Mouse (Mus musculus) heart, embryonic 16.5 days (tissue): ENCODE data around the gene Satb2. TPM values are rescaled to one million over a fixed set of nuclear protein-coding genes. Genes with fewer than 3 reads are reported as not detected.
A peak's percentile ranks its signal among the peaks of the same experiment; 100 is the strongest.

Experiments
- ATAC-seq: fragments of 200-750 bp; cut with Nextera tagmentation; replicated peaks from 2 replicates; pipeline ENCODE4 v1.8.0; 2017; ENCODE audit warnings: moderate number of reproducible peaks; ENCODE audit not compliant: insufficient read depth, low FRiP score; ENCODE audit errors: extremely low read depth
- H3K27ac ChIP-seq: fragments of 300-500 bp; sonication (generic); 2 replicates; pipeline ENCODE4 v1.5.1; 2014; ENCODE audit warnings: mild to moderate bottlenecking, low read length, control low read depth, moderate library complexity
- H3K27me3 ChIP-seq: fragments of 300-500 bp; sonication (generic); 2 replicates; pipeline ENCODE4 v1.6.1; 2014; ENCODE audit warnings: low read length, mixed read lengths; ENCODE audit not compliant: control insufficient read depth, insufficient read depth
- H3K36me3 ChIP-seq: fragments of 300-500 bp; sonication (generic); 2 replicates; pipeline ENCODE4 v1.6.1; 2014; ENCODE audit not compliant: control insufficient read depth, insufficient read depth
- H3K4me1 ChIP-seq: fragments of 300-500 bp; sonication (generic); 2 replicates; pipeline ENCODE4 v1.6.1; 2014; ENCODE audit warnings: low read length, mixed read lengths; ENCODE audit not compliant: control insufficient read depth, insufficient read depth
- H3K4me2 ChIP-seq: fragments of 300-500 bp; sonication (generic); 2 replicates; pipeline ENCODE4 v1.6.1; 2014; ENCODE audit warnings: low read depth, mild to moderate bottlenecking, control low read depth, low read length
- H3K4me3 ChIP-seq: fragments of 300-500 bp; sonication (generic); 2 replicates; pipeline ENCODE4 v1.5.1; 2014; ENCODE audit warnings: mild to moderate bottlenecking, control low read depth, low read length
- H3K9ac ChIP-seq: fragments of 300-500 bp; sonication (generic); 2 replicates; pipeline ENCODE4 v1.6.1; 2014; ENCODE audit warnings: low read length, control low read depth
- H3K9me3 ChIP-seq: fragments of 300-500 bp; sonication (generic); replicated peaks from 2 replicates; pipeline ENCODE4 v1.6.1; 2016; ENCODE audit warnings: low read length; ENCODE audit not compliant: control insufficient read depth
- WGBS: fragments of 180-500 bp; shearing (Covaris S2); extraction: QIAGEN DNeasy Blood & Tissue Kit; methylation state at CpG from one replicate; pipeline ENCODE4 v1.1.7; 2014; 5-methylcytosine and 5-hydroxymethylcytosine counted together
- polyA plus RNA-seq: library from polyadenylated mRNA; unstranded; fragments of >200 nt; fragmentation: Nextera tagmentation; extraction: Ambion mirVana; gene quantifications from 2 replicates; pipeline ENCODE4 v1.2.1, GENCODE M21; 2015

Gene Satb2
- polyA plus RNA-seq, 1 experiment from 2014 or later: 0.26 TPM

GRCm38 (mm10) chr1:56976044-56976824 is 2.2 kb downstream of the Satb2 start:
- WGBS: 4% methylated on average over 25 of the region's 25 CpGs
- peaks cover 6% of the 10 kb centered on the region for H3K4me1 ChIP-seq
- H3K4me3 ChIP-seq: no peak overlapping the region
- H3K9me3 ChIP-seq: no peaks in the 10 kb centered on the region
- no peak overlapping the region for H3K9ac ChIP-seq
- H3K4me2 ChIP-seq: no peak overlapping the region
- no peak overlapping the region for H3K27ac ChIP-seq
- peaks cover 53% of the 10 kb centered on the region for H3K27me3 ChIP-seq
- ATAC-seq: no peak
- H3K36me3 ChIP-seq: no peaks in the 10 kb centered on the region

GRCm38 (mm10) chr1:56975546-56975945 is 2.9 kb downstream of the Satb2 start:
- Histone ChIP-seq H3K27me3 (peaks cover 56% of the 10 kb centered on the region), H3K36me3 (no peaks in the 10 kb centered on the region), H3K27ac (no peak overlapping the region), H3K4me1 (peaks cover 13% of the 10 kb centered on the region), H3K4me2 (no peak overlapping the region), H3K9me3 (no peaks in the 10 kb centered on the region), H3K4me3 (no peak overlapping the region), H3K9ac (no peak overlapping the region)
- WGBS: 9% methylated on average over 12 of the region's 12 CpGs
- ATAC-seq: no peak

GRCm38 (mm10) chr1:56974187-56974586 is 4.3 kb downstream of the Satb2 start:
- H3K9me3 ChIP-seq: no peaks in the 10 kb centered on the region
- WGBS: 10% methylated on average over 14 of the region's 14 CpGs
- H3K36me3 ChIP-seq: no peaks in the 10 kb centered on the region
- no peak for ATAC-seq
- H3K4me2 ChIP-seq: no peak overlapping the region
- no peak overlapping the region for H3K9ac ChIP-seq
- H3K4me1 ChIP-seq: peaks cover 16% of the 10 kb centered on the region
- H3K27ac ChIP-seq: no peak overlapping the region
- H3K4me3 ChIP-seq: no peak overlapping the region
- H3K27me3 ChIP-seq: peaks cover 53% of the 10 kb centered on the region

GRCm38 (mm10) chr1:56973593-56973950 is 4.9 kb downstream of the Satb2 start:
- no peaks in the 10 kb centered on the region for H3K36me3 ChIP-seq
- under 1% methylated on average over 16 of the region's 16 CpGs for WGBS
- peaks cover 58% of the 10 kb centered on the region for H3K27me3 ChIP-seq
- no peak for ATAC-seq
- peaks cover 16% of the 10 kb centered on the region for H3K4me1 ChIP-seq
- H3K9ac ChIP-seq: peak overlapping the region; percentile 74
- H3K9me3 ChIP-seq: no peaks in the 10 kb centered on the region
- no peak overlapping the region for H3K27ac ChIP-seq
- peak overlapping the region; percentile 100 for H3K4me2 ChIP-seq
- H3K4me3 ChIP-seq: peak overlapping the region; percentile 86

- ATAC-seq: peak; percentile 76
- Histone ChIP-seq H3K9ac (peak overlapping the region; percentile 74), H3K36me3 (no peaks in the 10 kb centered on the region), H3K9me3 (no peaks in the 10 kb centered on the region), H3K27me3 (peaks cover 59% of the 10 kb centered on the region), H3K27ac (peak overlapping the region; percentile 58), H3K4me2 (peak overlapping the region; percentile 100), H3K4me3 (peak overlapping the region; percentile 86), H3K4me1 (peaks cover 16% of the 10 kb centered on the region)
- under 1% methylated on average over 47 of the region's 47 CpGs for WGBS
These were observed 5.4 kb downstream of the Satb2 start for GRCm38 (mm10) chr1:56972950-56973592.

GRCm38 (mm10) chr1:56972251-56972949 is 6.0 kb downstream of the Satb2 start:
- Histone ChIP-seq H3K36me3 (no peaks in the 10 kb centered on the region), H3K4me2 (peak overlapping the region; percentile 100), H3K9me3 (no peaks in the 10 kb centered on the region), H3K4me3 (peak overlapping the region; percentile 86), H3K9ac (peak overlapping the region; percentile 74), H3K4me1 (peaks cover 16% of the 10 kb centered on the region), H3K27ac (peak overlapping the region; percentile 58), H3K27me3 (peaks cover 59% of the 10 kb centered on the region)
- under 1% methylated on average over 70 of the region's 83 CpGs for WGBS
- peak; percentile 47 for ATAC-seq

- WGBS: under 1% methylated on average over 23 of the region's 23 CpGs
- H3K4me2 ChIP-seq: peak overlapping the region; percentile 100
- peaks cover 55% of the 10 kb centered on the region for H3K27me3 ChIP-seq
- peaks cover 16% of the 10 kb centered on the region for H3K4me1 ChIP-seq
- no peaks in the 10 kb centered on the region for H3K36me3 ChIP-seq
- H3K4me3 ChIP-seq: peak overlapping the region; percentile 86
- ATAC-seq: no peak
- no peak overlapping the region for H3K27ac ChIP-seq
- H3K9ac ChIP-seq: peak overlapping the region; percentile 74
- no peaks in the 10 kb centered on the region for H3K9me3 ChIP-seq
These were observed 6.6 kb downstream of the Satb2 start for GRCm38 (mm10) chr1:56971942-56972250.

- H3K4me2 ChIP-seq: peak overlapping the region; percentile 100
- peaks cover 16% of the 10 kb centered on the region for H3K4me1 ChIP-seq
- H3K4me3 ChIP-seq: peak overlapping the region; percentile 86
- H3K9me3 ChIP-seq: no peaks in the 10 kb centered on the region
- H3K27me3 ChIP-seq: peaks cover 53% of the 10 kb centered on the region
- WGBS: 0% methylated on average over 29 of the region's 29 CpGs
- ATAC-seq: no peak
- H3K27ac ChIP-seq: no peak overlapping the region
- H3K9ac ChIP-seq: peak overlapping the region; percentile 26
- H3K36me3 ChIP-seq: no peaks in the 10 kb centered on the region
These were observed 7.0 kb downstream of the Satb2 start for GRCm38 (mm10) chr1:56971441-56971861.

- ATAC-seq: no peak
- Histone ChIP-seq H3K27me3 (peaks cover 49% of the 10 kb centered on the region), H3K9ac (peak overlapping the region; percentile 26; the same call in 1 of the 2 replicates), H3K4me3 (peak overlapping the region; percentile 86), H3K27ac (no peak overlapping the region), H3K4me2 (peak overlapping the region; percentile 100), H3K4me1 (peaks cover 16% of the 10 kb centered on the region), H3K9me3 (no peaks in the 10 kb centered on the region), H3K36me3 (no peaks in the 10 kb centered on the region)
- 1% methylated on average over 27 of the region's 27 CpGs for WGBS
These were observed 7.7 kb downstream of the Satb2 start for GRCm38 (mm10) chr1:56970740-56971141.
